Mouse (Mus musculus) adrenal gland, postnatal 25 days (tissue): ENCODE data around the gene Fkbp2. TPM values are rescaled to one million over a fixed set of nuclear protein-coding genes. Genes with fewer than 3 reads are reported as not detected.
"Not testable (repeated sequence)": the region's sequence is repeated elsewhere in the genome, so short reads cannot be mapped to it uniquely, and the experiment has no call there.

ENCODE experiments used
- DNase-seq: peaks from one replicate; pipeline ENCODE4 v3.0.0; 2021; ENCODE audit warnings: mixed read lengths
- total RNA-seq: library from RNA; stranded (reverse); gene quantifications from 2 replicates; pipeline ENCODE4 v1.2.3, GENCODE M21; 2021

Fkbp2 gene
- total RNA-seq, 1 experiment from 2014 or later, result 102 TPM

- not testable (repeated sequence) for DNase-seq
Measured at GRCm38 (mm10) chr19:6991166-6991565, 10.9 kb upstream of the Fkbp2 start.

DNA sequence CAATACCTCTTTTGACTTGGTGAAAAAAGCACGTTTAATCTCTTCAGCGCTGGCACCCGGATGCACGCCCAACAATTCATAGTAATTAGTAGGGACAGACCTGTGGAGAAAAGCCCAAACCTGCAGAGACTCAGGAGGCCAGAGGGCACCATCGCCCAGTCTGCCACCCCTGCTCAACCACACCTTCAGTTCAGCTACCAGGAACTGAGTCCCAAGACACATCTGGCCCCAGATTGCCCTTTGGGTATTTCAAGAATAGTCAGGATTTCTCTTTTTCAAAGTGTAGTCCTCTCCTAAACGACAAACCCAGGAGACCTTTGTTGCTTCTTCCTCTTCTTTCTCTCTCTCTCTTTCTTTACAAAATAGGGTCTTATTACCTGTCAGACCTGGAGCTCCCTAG is 10.4 kb upstream of the Fkbp2 start:
- DNase-seq, result no peak

- no peak for DNase-seq
Measured at GRCm38 (mm10) chr19:6989251-6989650, 8.9 kb upstream of the Fkbp2 start.

DNA sequence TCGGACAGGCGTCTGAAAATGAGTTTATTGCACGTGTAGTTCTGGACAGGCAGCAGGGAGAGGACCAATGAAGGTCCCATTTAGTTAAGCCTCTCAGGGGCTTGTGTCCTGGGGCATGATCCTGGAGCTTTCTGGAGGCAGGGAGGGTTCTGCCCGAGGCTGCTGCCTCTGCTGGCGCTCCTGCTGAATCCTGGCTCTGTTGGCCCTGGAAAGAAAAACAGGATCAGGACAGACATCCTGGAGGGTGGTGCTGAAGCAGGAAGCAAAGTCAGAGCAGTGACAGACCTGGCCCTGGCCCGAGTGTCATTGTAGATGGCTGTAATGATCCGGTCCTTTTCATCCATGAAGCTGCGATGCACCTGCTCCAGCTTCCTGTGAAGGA is 7.6 kb upstream of the Fkbp2 start:
- DNase-seq, result no peak

GRCm38 (mm10) chr19:6987061-6987903 is 7.0 kb upstream of the Fkbp2 start, which contains the start of gene Vegfb:
Gene Vegfb, minus strand, starts transcription at chr19:6987651.
- DNase-seq, result peak; percentile 83

- DNase-seq, result no peak
Measured at GRCm38 (mm10) chr19:6985951-6986708, 5.8 kb upstream of the Fkbp2 start.

DNA sequence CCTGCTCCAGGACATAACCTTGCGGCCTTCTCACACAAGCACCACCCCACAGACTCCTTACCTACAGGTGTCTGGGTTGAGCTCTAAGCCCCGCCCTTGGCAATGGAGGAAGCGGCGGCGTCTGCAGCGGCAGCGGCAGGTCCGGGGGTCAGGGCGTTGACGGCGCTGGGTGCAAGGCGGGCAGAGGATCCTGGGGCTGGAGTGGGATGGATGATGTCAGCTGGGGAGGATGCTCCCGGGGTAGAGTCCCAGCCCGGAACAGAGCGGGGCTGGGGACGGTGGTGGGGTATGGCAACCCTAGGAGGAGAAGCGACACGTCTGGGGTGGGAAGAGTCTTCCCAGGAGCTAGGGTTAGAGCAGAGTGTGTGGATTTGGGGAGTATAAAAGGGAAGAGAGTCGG is 5.0 kb upstream of the Fkbp2 start:
- no peak for DNase-seq

GRCm38 (mm10) chr19:6983621-6984020 is 3.3 kb upstream of the Fkbp2 start:
- no peak for DNase-seq

DNA sequence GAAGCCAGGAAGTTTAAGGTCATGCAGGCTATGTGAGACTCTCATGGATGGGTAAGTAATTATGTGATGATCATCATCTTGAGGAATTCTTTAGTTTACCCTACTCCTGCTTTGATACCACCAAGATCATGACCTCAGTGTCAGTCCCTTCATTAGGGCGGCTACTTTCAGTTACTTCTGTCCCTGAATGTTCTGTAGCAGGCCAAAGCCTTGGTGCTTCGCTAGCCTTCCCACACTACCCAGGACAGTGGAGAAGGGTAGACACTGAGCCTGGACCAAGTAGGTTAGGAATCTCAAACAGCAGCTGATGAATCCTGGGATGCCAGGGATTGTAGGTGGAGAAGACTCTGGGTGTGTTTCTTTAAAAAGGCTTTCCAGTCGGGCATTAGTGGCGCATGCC is 1.2 kb upstream of the Fkbp2 start:
- DNase-seq, result no peak

GRCm38 (mm10) chr19:6979486-6980380 is 568 bp downstream of the Fkbp2 start:
- DNase-seq, result peak; percentile 100

GRCm38 (mm10) chr19:6979001-6979479 is 1.3 kb downstream of the Fkbp2 start:
- no peak for DNase-seq

- no peak for DNase-seq
Measured at GRCm38 (mm10) chr19:6978639-6978974, 1.7 kb downstream of the Fkbp2 start.

DNA sequence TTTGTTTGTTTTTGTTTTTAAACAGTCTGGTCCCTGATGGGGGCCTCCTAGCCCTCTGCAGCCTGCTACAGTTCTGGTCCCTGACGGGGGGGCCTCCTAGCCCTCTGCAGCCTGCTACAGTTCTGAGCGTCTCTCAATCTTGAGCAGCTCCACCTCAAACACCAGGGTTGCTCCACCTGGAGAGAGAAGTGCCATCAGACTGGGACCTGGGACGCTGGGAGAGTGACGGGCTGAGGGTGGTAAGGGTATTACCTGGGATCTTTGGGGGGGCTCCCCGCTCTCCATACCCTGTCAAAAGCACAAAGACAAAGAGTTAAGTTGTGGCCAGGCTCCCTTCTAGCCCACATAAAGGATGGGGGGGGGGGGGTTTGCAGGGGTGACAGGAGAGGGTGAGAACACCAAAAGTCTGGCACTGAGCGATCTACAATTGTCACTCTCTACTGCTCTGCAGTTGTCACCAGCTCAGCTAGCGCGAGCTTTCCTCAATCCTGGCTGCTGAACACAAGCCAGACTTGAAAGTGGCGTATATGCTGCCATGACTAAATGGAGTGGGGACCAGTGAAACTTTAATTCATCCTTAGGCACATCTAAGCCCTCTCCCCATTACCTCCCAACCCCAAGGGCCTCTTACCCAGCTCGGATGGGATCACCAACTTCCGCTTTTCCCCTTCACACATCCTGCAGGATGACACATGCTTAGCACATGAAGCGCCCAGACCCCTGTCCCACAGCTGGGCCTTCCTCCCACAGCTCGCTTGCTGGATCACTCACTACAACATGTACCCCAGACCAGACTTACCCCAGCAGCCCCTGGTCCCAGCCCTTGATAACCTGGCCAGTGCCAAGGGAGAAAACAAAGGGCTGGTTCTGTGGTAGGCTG is 2.3 kb downstream of the Fkbp2 start:
- DNase-seq, result no peak

DNA sequence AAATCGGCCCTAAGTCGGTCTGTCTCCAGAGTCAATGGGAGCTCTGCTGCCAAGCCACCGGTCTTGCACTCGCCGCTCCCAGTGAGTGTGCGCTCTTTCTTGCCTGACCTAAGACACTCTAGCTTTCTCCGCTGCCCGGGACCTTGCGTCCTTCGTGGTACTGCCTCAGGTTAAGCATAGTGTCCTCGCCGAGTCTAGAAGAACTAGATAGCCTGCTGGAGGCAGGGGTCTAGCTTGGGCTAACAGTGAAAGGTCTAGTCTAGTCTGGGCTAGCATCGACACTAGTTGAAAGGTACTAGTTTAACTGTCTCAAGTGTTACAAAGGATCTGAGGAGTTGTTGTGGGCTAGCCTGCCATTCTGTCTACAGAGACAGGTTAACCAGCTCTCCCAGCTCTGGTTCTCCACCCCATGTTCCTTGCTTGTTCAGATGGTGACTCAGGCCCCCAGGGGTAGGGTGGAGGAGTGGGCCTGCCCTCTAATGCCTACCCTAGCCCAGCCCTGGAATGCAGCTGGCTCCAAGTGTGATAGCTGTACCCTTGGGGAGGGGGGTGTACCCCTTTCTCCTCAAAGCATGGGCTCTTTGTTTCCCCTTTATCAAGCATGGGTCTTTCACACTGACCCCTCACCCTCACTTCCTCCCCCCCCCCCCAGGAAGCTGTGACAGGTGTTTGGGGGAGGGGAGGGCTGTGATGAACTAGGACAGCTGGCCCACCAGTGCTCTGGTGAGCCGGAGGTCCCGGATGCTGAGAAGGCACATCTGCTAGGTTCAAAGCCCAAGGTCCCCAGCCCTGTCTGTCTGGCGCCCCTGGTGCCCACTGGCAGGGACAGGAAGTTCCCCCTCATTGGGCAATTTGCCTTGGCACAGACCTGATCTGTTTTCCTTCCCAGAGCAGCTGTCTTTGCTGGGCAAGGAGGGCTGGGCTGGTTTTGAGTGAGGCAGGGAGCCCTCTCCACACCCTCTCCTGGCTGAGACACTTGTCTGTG is 4.5 kb downstream of the Fkbp2 start, which contains the start of gene Plcb3:
Gene Plcb3 (minus strand): TSS at position 934 of the 985 bp plus-strand sequence.
- DNase-seq, result peak; percentile 59

GRCm38 (mm10) chr19:6974211-6975205 is 5.8 kb downstream of the Fkbp2 start, which contains the start of gene Ppp1r14b:
Gene Ppp1r14b, plus strand, starts transcription at chr19:6974968.
- peak; percentile 87 for DNase-seq

DNA sequence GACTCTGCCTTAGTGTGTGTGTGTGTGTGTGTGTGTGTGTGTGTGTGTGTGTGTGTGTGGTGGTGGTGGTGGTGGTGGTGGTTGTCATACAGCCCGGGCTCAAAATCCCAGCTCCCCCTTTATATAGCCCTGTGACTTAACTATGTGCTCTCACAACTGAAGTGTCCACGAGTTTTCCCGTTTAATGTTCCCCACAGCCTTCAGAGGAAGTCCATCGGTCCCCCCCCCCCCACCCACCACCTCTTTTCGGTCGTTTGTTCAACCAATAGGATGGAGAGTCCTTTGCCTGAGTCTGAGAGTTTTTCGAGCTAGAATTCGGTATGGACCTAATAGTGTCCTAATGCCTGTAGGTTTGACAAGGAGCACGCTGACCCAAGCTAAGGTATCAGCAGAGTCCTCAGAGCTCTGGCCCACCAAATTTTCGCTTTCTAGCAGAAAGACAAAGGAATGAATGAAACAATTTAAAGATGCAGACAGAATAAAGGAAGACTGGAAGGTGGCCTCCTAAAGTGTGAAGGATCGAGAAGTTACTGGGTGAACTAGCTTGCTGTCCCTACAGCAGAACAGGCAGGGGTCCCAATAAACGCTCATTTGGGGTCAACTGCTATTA is 6.6 kb downstream of the Fkbp2 start:
- no peak for DNase-seq

DNA sequence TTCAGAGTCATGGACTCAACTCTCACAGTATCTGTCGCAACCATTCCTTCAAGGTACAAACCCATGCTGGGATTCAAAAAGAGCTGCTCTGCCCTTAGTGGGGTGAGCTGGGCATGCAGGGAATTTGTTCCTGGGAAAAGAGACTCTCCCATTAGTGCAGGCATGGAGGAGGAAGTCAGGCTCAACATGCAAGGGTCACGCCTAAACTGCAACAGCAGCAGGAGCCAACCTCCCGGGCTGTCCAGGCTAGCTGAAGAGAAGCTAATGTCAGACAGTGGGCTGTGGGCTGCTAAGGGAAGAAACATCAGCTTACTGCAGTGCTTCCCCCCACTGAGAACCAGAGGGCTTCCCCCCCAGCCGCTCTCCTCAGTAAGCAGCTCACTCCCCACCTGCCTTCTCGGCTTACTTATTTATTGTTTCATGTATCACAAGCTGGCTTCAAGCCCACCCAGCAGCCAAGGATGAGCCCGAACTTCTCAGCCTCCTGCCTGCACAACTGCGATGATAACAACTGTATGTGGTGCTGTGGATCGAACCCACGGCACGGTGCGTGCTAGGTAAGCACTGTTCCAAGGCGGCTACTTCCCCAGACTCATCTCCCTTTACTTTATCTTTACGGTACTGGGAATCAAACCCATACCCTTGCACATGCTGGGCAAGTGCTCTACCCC is 7.9 kb downstream of the Fkbp2 start:
- no peak for DNase-seq

DNA sequence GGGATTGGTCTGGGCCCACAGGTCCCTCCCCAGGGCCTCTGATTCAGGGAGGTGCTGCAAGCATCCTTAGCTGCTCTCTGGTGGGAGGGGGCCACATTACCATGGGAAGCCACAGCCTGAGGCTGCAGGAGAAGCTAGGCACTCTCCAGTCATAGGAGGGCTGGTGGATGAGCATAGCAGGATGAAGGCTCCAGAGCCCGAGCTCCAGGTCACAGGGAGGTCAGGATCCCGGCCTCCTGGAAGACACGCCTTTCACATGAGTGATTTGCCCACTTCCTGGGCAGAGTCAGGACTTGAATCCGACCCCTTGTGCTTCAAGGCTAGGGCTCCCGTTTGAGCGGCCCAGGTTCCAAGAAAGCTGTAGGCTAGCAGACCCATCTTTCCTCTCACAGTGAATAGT is 8.7 kb downstream of the Fkbp2 start:
- no peak for DNase-seq
